Comparison of ENCODE assay signal across 18 mouse cellular contexts in genomic region chr1:92170616-92171235, GRCm38 (mm10). TPM values are rescaled to one million over a fixed set of nuclear protein-coding genes. Genes with fewer than 3 reads are reported as not detected.
A peak's percentile ranks its signal among the peaks of the same experiment; 100 is the strongest.
DNase-seq lines count a peak whose midpoint lies in the region; ATAC-seq and TF ChIP-seq lines count a peak whose summit lies in the region.
"Had no signal": no experiment of that assay in that cellular context is flagged by ENCODE, and none has a peak within 500 bp of the region (broad histone marks: within the 10 kb centered on the region; RNA-seq: fewer than 3 reads in every experiment).

No protein-coding gene starts in this region.

- no peak for TF ChIP-seq CTCF in midbrain, postnatal 0 days (IDR thresholded peaks at IDR 0.05)

- H3K4me3 ChIP-seq in midbrain, postnatal 0 days (ENCODE audit: low read depth, low read length), result no peak overlapping the region
- no peak overlapping the region for H3K4me3 ChIP-seq in midbrain, embryonic 15.5 days
- H3K4me3 ChIP-seq in kidney, embryonic 15.5 days (replicated peaks), result no peak overlapping the region
- H3K4me3 ChIP-seq in midbrain, embryonic 14.5 days (replicated peaks; ENCODE audit: low read depth, low read length), result no peak overlapping the region
- H3K4me3 ChIP-seq: heart, embryonic 10.5 days; liver, embryonic 15.5 days; neural tube, embryonic 13.5 days had no signal

- H3K4me1 ChIP-seq in midbrain, postnatal 0 days (ENCODE audit: insufficient read depth, low read length), result 0 out of 2 replicates have a peak, but pooled peaks cover 4% of the 10 kb centered on the region
- H3K4me1 ChIP-seq in midbrain, embryonic 15.5 days, result peaks cover 19% of the 10 kb centered on the region
- peaks cover 34% of the 10 kb centered on the region for H3K4me1 ChIP-seq in kidney, embryonic 15.5 days
- H3K4me1 ChIP-seq in midbrain, embryonic 14.5 days (ENCODE audit: control insufficient read depth, insufficient read depth, low read length), result peaks cover 7% of the 10 kb centered on the region; the same call in 1 of the 2 replicates

- no peak overlapping the region for H3K9ac ChIP-seq in midbrain, postnatal 0 days (replicated peaks; ENCODE audit: low read length, poor library complexity, severe bottlenecking)
- no peak overlapping the region for H3K9ac ChIP-seq in midbrain, embryonic 15.5 days
- H3K9ac ChIP-seq in kidney, embryonic 15.5 days, result no peak overlapping the region
- no peak overlapping the region for H3K9ac ChIP-seq in midbrain, embryonic 14.5 days (replicated peaks; ENCODE audit: low read length)
- H3K9ac ChIP-seq: liver, embryonic 15.5 days; neural tube, embryonic 13.5 days had no signal

- H3K4me2 ChIP-seq in midbrain, postnatal 0 days (ENCODE audit: low read depth, low read length, poor library complexity, severe bottlenecking), result no peak overlapping the region
- H3K4me2 ChIP-seq in midbrain, embryonic 15.5 days, result no peak overlapping the region
- no peak overlapping the region for H3K4me2 ChIP-seq in kidney, embryonic 15.5 days
- H3K4me2 ChIP-seq in midbrain, embryonic 14.5 days (ENCODE audit: low read length), result no peak overlapping the region
- H3K4me2 ChIP-seq: liver, embryonic 15.5 days; neural tube, embryonic 13.5 days had no signal

- no peaks in the 10 kb centered on the region for H3K9me3 ChIP-seq in midbrain, postnatal 0 days (ENCODE audit: low read length)
- no peaks in the 10 kb centered on the region for H3K9me3 ChIP-seq in midbrain, embryonic 15.5 days
- no peaks in the 10 kb centered on the region for H3K9me3 ChIP-seq in kidney, embryonic 15.5 days (replicated peaks)
- H3K9me3 ChIP-seq in midbrain, embryonic 14.5 days (ENCODE audit: control insufficient read depth, low read length), result no peaks in the 10 kb centered on the region
- H3K9me3 ChIP-seq: heart, embryonic 10.5 days; liver, embryonic 15.5 days; neural tube, embryonic 13.5 days had no signal

- 89% methylated on average over 5 of the region's 5 CpGs for WGBS in midbrain, postnatal 0 days
- 89% methylated on average over 5 of the region's 5 CpGs for WGBS in midbrain, embryonic 15.5 days
- 84% methylated on average over 5 of the region's 5 CpGs for WGBS in kidney, embryonic 15.5 days
- 87% methylated on average over 5 of the region's 5 CpGs for WGBS in midbrain, embryonic 14.5 days

- no peaks in the 10 kb centered on the region for H3K27me3 ChIP-seq in midbrain, postnatal 0 days (ENCODE audit: insufficient read depth, low read length)
- no peaks in the 10 kb centered on the region for H3K27me3 ChIP-seq in midbrain, embryonic 15.5 days (replicated peaks)
- no peaks in the 10 kb centered on the region for H3K27me3 ChIP-seq in kidney, embryonic 15.5 days
- no peaks in the 10 kb centered on the region for H3K27me3 ChIP-seq in midbrain, embryonic 14.5 days (ENCODE audit: control insufficient read depth, insufficient read depth, low read length)
- H3K27me3 ChIP-seq: liver, embryonic 15.5 days; neural tube, embryonic 13.5 days had no signal

- H3K27ac ChIP-seq in midbrain, postnatal 0 days (ENCODE audit: low read depth, low read length), result no peak overlapping the region
- no peak overlapping the region for H3K27ac ChIP-seq in midbrain, embryonic 15.5 days
- H3K27ac ChIP-seq in kidney, embryonic 15.5 days, result no peak overlapping the region
- H3K27ac ChIP-seq in midbrain, embryonic 14.5 days (replicated peaks; ENCODE audit: low read depth, low read length), result no peak overlapping the region
- H3K27ac ChIP-seq: heart, embryonic 10.5 days; liver, embryonic 15.5 days; macrophage; neural tube, embryonic 13.5 days had no signal

- no peak for ATAC-seq in midbrain, postnatal 0 days (ENCODE audit: low FRiP score)
- no peak for ATAC-seq in midbrain, embryonic 15.5 days (replicated peaks)
- no peak for ATAC-seq in kidney, embryonic 15.5 days (replicated peaks; ENCODE audit: low FRiP score)
- no peak for ATAC-seq in midbrain, embryonic 14.5 days (ENCODE audit: low FRiP score, low TSS enrichment)
- ATAC-seq: CD4-positive, CD25-positive, alpha-beta regulatory T cell, adult 4 months; inflammation-experienced regulatory T-cells, adult 6 months; midbrain, embryonic 16.5 days had no signal

- DNase-seq in midbrain, postnatal 0 days (ENCODE audit: low spot score), result peak; percentile 14
- peak; percentile 82 for DNase-seq in cerebellum, adult 9-10 months
- peak; percentile 44 for DNase-seq in left cerebral cortex, adult 11 months (ENCODE audit: low spot score)
- peak; percentile 65 for DNase-seq in right cerebral cortex, postnatal 25 days
- no peak for DNase-seq in embryo, embryonic 11 days
- DNase-seq in midbrain, embryonic 14.5 days, result no peak
- DNase-seq: adrenal gland, postnatal 36 days; heart, postnatal 4 days; thymus, postnatal 25 days had no signal

- H3K36me3 ChIP-seq in midbrain, postnatal 0 days (ENCODE audit: insufficient read depth, low read length), result no peaks in the 10 kb centered on the region
- no peaks in the 10 kb centered on the region for H3K36me3 ChIP-seq in midbrain, embryonic 15.5 days (replicated peaks)
- no peaks in the 10 kb centered on the region for H3K36me3 ChIP-seq in kidney, embryonic 15.5 days
- H3K36me3 ChIP-seq in midbrain, embryonic 14.5 days (ENCODE audit: control insufficient read depth, insufficient read depth, low read length), result no peaks in the 10 kb centered on the region
- H3K36me3 ChIP-seq: heart, embryonic 10.5 days; liver, embryonic 15.5 days; neural tube, embryonic 13.5 days had no signal

RNA-seq across cellular contexts. Expression of gene Hdac4, which starts 24.8 kb away (rescaled TPM):
- total RNA-seq in midbrain, postnatal 0 days (2014; rRNA removed), result 45.8 and 51.8 TPM in 2 replicates
- polyA plus RNA-seq in midbrain, postnatal 0 days (2015; fragmentation: Nextera tagmentation; extraction: Ambion mirVana), result 18.0 and 18.1 TPM in 2 replicates
- 27.9 and 30.9 TPM in 2 replicates for polyA plus RNA-seq in midbrain, embryonic 15.5 days (2015; fragmentation: Nextera tagmentation; extraction: Ambion mirVana)
- 16.6 and 18.1 TPM in 2 replicates for polyA plus RNA-seq in kidney, embryonic 15.5 days (2015; fragmentation: Nextera tagmentation; extraction: Ambion mirVana)
- 22.7 and 27.0 TPM in 2 replicates for polyA plus RNA-seq in midbrain, embryonic 14.5 days (2014; fragmentation: Nextera tagmentation; extraction: Ambion mirVana)

Comparison
In these comparisons a context has a peak if more than half of its experiments do, and no peak if none do; other contexts are left out.
1. DNase-seq: peak in midbrain, postnatal 0 days (single experiment), cerebellum, adult 9-10 months (single experiment), left cerebral cortex, adult 11 months (single experiment) and right cerebral cortex, postnatal 25 days (single experiment); none in embryo, embryonic 11 days (single experiment) and midbrain, embryonic 14.5 days (single experiment).